13 mouse cellular contexts compared by ENCODE assay signal in genomic region chr4:148993948-148994347, GRCm38 (mm10).
"Had no signal": no experiment of that assay in that cellular context is flagged by ENCODE, and none has a peak within 500 bp of the region (broad histone marks: within the 10 kb centered on the region; RNA-seq: fewer than 3 reads in every experiment).

No protein-coding gene starts in this region.

- H3K4me3 ChIP-seq: left cerebral cortex, adult 2 months; limb, embryonic 10.5 days; midbrain, embryonic 15.5 days; neural tube, embryonic 12.5 days had no signal

- H3K27me3 ChIP-seq: midbrain, embryonic 15.5 days; neural tube, embryonic 12.5 days had no signal

- H3K9me3 ChIP-seq: limb, embryonic 10.5 days; midbrain, embryonic 15.5 days; neural tube, embryonic 12.5 days had no signal

- H3K27ac ChIP-seq: left cerebral cortex, adult 2 months; limb, embryonic 10.5 days; midbrain, embryonic 15.5 days; neural tube, embryonic 12.5 days had no signal

- H3K9ac ChIP-seq: midbrain, embryonic 15.5 days; neural tube, embryonic 12.5 days had no signal

- H3K4me2 ChIP-seq: midbrain, embryonic 11.5 days; midbrain, embryonic 15.5 days; neural tube, embryonic 12.5 days had no signal

- ATAC-seq: intestine, postnatal 0 days; lung, postnatal 0 days; midbrain, embryonic 15.5 days had no signal

- H3K36me3 ChIP-seq: midbrain, embryonic 15.5 days; neural tube, embryonic 12.5 days had no signal

- DNase-seq: kidney, adult 8-10 months; kidney, postnatal 25 days; lung, adult 18-20 months; lung, postnatal 4 days; right cerebral cortex, postnatal 25 days; thymus, postnatal 4 days had no signal
